Mouse (Mus musculus): ENCODE measurements around the gene Gm21818.
"Not testable (repeated sequence)": the region's sequence is repeated elsewhere in the genome, so short reads cannot be mapped to it uniquely, and the experiment has no call there.

The Gm21818 gene

GRCm38 (mm10) chr13:120172133-120172532 lies at the start of gene Gm21818:
Gene Gm21818 (plus strand): TSS chr13:120172433.
- DNase-seq (ENCODE audit: low read depth, low spot score) = not testable (repeated sequence)

DNA sequence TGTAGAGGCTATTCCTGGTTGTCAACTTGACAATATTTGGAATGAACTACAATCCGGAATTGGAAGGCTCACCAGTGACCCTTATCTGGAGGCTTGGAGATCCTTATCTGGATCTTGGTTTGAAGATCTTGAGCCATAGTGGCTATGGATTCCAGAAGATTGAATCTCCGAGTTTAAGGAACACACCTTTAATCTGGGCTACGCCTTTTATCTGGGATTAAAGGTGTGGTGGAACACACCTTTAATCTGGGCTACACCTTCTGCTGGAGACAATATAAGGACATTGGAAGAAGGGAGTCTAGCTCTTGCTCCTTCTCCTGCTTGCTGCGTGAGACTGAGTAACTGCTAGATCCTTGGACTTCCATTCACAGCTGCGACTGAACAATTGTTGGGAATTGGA lies 32.3 kb upstream of the Gm21818 start, which contains the start of gene Gm20767:
Gene Gm20767 (plus strand): TSS at position 301 of the 400 bp plus-strand sequence.
- DNase-seq (ENCODE audit: low read depth, low spot score) = not testable (repeated sequence)

DNA sequence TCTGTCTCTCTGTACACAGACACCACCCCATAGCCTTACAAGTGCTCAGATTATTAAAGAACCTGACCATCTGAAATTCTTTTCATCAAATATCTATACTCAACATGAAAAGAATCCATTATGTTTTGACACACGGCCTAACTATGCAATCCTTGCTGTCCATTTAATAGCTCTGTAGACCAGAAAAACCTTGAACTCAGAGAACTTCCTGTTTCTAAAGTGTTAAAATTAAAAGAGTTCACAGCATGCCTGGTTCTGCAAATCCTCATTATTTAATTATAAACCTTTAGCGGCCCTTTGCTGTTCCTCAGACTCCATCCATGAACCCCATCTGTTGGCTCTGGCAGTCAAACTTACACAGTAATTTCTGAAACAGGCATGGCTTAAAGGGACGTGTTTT lies 29.9 kb upstream of the Gm21818 start:
- DNase-seq (ENCODE audit: low read depth, low spot score) = not testable (repeated sequence)

DNA sequence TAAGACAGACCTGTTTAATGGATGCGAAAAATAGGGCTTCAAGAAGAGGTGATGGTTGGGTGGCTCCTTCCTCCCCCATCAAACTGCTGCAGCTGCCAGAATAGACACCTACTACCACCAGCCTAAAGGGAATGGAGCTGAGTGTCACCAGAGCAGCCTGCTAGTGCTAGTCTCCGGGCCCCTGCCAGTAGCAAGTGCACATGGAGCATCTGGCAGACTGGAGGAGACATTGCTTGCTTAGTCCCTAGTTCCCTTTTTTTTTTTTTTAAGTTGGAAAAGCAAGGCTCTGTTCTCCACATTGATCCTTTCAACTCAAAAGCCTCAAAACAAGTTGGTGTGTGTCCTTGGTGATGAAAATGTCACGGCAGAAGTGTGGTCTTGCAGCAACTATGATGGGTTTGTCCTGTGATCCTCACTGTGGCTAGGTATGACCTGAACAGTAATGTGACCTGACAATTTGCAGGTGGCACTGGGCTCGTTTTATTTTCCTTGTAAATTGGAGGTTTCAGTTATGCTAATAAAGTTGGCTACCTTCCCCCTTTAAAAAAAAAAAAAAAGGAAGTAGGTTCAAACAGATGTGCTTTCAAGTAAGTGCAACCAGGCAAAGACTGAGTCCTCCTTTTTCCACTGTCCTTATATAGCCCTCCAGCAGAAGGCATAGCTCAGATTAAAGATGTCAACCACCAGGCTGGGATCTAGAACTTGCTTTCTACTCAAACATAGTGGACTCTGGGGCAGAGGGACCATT lies 22.4 kb upstream of the Gm21818 start:
- DNase-seq (ENCODE audit: low read depth, low spot score) = not testable (repeated sequence)

GRCm38 (mm10) chr13:120150589-120150988 lies 21.6 kb upstream of the Gm21818 start:
- not testable (repeated sequence) for DNase-seq (ENCODE audit: low read depth, low spot score)

DNA sequence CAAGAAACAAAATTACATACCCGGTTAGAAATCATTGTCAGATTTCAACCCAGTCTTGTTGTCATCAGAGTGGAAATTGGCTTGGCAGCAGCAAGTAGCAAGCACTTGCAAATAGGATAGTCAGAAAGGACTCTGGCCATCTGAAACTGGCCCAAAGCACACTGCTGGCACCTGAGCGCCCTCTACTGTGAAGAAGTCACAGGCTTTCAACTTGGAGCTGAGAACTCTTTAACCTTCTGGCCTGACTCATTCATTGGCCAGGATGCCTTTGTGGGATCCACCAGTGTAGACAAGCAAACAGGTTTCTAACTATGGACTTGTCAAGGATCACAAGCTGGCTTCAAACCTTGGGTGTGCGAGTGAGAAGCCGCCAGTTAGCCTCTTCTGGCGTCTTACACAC lies 3.9 kb upstream of the Gm21818 start:
- not testable (repeated sequence) for DNase-seq (ENCODE audit: low read depth, low spot score)

DNA sequence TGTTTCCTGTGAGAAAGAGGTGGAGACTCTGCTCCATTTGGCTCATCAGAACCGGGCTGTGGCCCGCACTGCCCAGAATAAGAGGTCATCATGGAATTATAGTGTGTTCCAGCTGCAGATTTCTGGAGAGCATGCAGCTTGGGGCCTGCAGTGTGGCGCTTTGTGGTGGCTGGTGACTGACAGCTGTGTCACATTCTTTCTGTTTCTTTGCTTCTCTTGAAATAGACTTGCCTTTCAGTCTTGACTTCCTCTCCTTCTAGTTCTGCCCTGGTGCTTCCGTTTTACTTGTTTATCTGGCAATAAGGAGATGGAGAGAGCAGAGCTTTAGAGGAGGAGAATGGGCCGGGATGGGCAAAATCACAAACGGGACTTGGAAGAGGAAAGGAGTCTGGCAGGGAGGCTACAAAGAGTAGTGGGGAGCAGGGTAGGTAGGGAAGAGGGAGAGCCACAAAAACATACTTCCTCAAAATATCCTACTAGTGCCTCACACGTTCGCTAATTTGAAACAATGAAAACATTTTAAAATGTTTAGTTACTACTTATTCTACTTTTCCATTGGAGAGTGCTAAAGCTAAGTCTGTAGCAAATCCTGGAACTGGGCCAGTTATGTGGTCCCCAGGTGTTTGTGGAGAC lies 24.1 kb downstream of the Gm21818 start:
- DNase-seq (ENCODE audit: low read depth, low spot score) = not testable (repeated sequence)

- not testable (repeated sequence) for DNase-seq (ENCODE audit: low read depth, low spot score)
These were observed 43.6 kb downstream of the Gm21818 start, which contains the start of gene Gm21762 for GRCm38 (mm10) chr13:120215847-120216246. Gene Gm21762 (minus strand): TSS chr13:120215947.

GRCm38 (mm10) chr13:120220922-120221321 lies 48.7 kb downstream of the Gm21818 start:
- DNase-seq (ENCODE audit: low read depth, low spot score) = not testable (repeated sequence)

DNA sequence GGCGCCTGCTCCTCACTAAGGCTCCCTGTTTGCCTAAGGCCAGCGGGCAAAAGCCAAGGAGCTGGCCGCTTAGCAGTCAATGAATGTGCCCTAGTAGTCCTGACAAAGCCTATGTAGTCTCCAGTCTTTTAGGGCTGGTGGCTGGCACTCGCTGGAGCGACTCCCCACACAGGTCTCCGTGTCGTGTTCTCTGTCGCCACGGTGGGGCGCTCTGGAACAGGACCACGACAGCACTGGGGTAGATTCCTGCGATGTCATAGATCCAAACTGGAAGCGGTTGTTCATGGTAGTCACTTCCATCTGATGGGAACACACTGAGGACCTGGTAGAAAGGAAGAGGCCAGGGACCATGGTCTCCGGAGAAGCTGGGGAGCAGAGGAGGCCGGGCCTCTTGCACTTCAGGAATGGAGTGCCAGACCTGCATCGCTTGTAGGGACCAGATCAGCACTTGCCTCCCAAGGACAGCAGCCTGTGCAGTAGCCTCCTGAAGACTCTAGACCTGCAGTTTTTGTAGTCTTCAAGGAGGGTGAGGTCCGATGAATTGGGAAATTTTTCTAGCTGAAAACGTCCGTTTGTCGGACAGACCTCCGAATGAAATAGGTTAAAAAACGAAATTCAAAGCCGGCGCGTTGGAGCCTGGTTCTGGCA lies 50.9 kb downstream of the Gm21818 start:
- not testable (repeated sequence) for DNase-seq (ENCODE audit: low read depth, low spot score)
